Mouse (Mus musculus): Measurements from ENCODE around the gene Trpc4. TPM values are rescaled to one million over a fixed set of nuclear protein-coding genes. Genes with fewer than 3 reads are reported as not detected.
A peak's percentile ranks its signal among the peaks of the same experiment; 100 is the strongest.

Gene Trpc4
- polyA plus RNA-seq, 1 experiment from 2014 or later = 6.8 TPM

DNA sequence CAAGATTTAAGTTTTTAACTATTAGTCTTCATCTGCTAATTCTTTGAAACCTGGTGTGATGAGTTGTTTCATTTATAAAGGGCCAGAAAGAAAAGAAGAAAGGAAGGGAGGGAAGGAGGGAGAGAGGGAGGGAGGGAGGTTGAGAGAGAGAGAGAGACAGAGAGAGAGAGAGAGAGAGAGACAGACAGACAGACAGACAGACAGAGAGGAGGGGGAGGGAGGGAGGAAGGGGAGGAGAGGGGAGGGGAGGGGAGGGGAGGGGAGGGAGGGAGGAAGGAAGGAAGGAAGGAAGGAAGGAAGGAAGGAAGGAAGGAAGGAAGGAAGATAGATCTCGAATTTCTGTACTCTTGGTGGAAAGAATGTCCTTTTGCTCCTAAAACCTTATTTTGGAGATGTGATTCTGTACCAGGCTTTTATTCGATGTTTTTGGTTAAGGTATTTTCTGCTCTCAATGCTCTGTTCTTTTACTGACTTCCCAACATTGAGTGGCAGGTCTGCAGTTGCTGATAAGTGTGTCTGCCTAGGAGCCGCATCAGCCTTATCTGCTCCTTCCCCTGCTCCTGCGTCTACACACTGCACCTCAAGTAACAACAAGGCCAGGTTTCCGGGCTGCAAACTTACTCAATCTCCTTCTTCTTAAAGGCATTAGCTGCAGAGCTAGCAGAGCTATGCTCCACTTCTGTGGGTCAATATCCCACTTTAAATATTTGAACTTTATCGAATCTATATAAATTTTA lies 35.3 kb downstream of the Trpc4 start:
- no peak for ATAC-seq
- no peaks in the 10 kb centered on the region for H3K9me3 ChIP-seq (replicated peaks; ENCODE audit: control insufficient read depth, low read length, poor library complexity, severe bottlenecking)
- no peak overlapping the region for H3K4me3 ChIP-seq (ENCODE audit: low read depth, low read length)
- H3K36me3 ChIP-seq (ENCODE audit: control insufficient read depth, insufficient read depth, low read length) = no peaks in the 10 kb centered on the region
- WGBS = 71% methylated on average over 6 of the region's 6 CpGs
- no peaks in the 10 kb centered on the region for H3K27me3 ChIP-seq (ENCODE audit: control insufficient read depth, insufficient read depth, low read depth, low read length)
- no peak overlapping the region for H3K9ac ChIP-seq (ENCODE audit: low read depth, low read length)
- H3K4me1 ChIP-seq (ENCODE audit: control insufficient read depth, insufficient read depth, low read length) = no peaks in the 10 kb centered on the region
- H3K27ac ChIP-seq (ENCODE audit: low read length) = no peak overlapping the region
- no peak overlapping the region for H3K4me2 ChIP-seq (ENCODE audit: low read length)

DNA sequence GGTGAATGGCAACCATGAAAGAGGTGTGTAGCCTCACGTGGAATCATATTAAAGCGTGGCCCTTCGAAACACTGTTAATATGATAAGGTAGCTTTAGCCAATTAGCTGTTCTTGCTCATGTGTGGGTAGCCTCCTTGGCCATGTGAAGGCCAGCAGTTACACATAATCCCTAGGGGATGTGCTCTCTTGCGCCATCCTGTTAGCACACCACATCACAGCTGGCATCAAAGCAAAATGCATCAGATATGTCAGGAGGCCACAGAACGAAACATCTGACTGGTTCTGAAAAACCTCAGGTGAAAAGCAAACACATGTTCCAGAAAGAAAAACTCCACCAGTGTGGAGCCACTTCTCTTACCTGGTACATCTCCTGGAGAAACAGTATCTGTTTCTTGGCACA lies 45.4 kb downstream of the Trpc4 start:
- Histone ChIP-seq H3K36me3 (ENCODE audit: control insufficient read depth, insufficient read depth, low read length) (no peaks in the 10 kb centered on the region), H3K9me3 (replicated peaks; ENCODE audit: control insufficient read depth, low read length, poor library complexity, severe bottlenecking) (no peaks in the 10 kb centered on the region), H3K4me2 (ENCODE audit: low read length) (no peak overlapping the region), H3K27me3 (ENCODE audit: control insufficient read depth, insufficient read depth, low read depth, low read length) (no peaks in the 10 kb centered on the region), H3K4me1 (ENCODE audit: control insufficient read depth, insufficient read depth, low read length) (no peaks in the 10 kb centered on the region), H3K27ac (ENCODE audit: low read length) (no peak overlapping the region), H3K4me3 (ENCODE audit: low read depth, low read length) (no peak overlapping the region), H3K9ac (ENCODE audit: low read depth, low read length) (no peak overlapping the region)
- 84% methylated on average over 5 of the region's 5 CpGs for whole genome bisulfite sequencing
- no peak for ATAC-seq

DNA sequence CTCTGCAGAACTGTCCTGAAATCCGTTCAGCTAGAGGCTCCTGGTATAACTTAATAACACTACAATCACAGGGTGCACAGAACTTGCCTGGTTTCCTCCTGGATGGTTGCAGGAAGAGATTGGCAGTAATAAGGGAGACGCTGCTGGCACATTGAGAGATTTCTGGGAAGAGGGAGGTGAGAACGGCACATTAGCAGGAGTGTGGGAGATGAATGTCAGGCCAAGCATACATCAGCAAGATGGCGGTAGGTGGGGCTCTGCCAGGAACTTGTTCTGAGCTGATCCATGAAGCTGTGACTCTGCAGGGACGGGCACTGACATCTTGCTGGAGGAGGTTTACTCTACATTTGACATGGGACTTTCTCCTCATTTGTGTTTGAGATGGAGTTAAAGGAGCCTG lies 48.6 kb downstream of the Trpc4 start:
- no peak for ATAC-seq
- WGBS = 85% methylated on average over 5 of the region's 5 CpGs
- H3K4me1 ChIP-seq (ENCODE audit: control insufficient read depth, insufficient read depth, low read length) = no peaks in the 10 kb centered on the region

DNA sequence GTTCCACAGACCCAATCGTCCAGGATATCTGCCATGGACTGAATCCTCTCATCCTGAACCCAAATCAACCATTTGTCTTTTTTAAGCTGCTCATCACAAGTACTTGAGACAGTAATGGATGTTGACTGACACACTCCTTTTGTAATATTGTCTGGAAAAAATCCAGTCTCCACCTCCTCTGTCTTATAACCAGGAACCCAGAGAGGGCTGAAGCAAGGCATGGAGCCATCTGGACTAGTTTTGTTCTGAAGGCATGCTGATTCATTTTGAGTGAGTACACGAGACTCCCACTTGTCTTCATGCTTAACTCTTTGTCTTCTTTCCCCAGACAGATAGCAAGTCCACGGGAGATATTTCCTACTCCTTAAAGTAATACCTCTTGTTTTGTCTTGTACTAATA lies 54.3 kb downstream of the Trpc4 start:
- Histone ChIP-seq H3K4me1 (ENCODE audit: control insufficient read depth, insufficient read depth, low read length) (no peaks in the 10 kb centered on the region), H3K4me2 (ENCODE audit: low read length) (no peak overlapping the region), H3K36me3 (ENCODE audit: control insufficient read depth, insufficient read depth, low read length) (no peaks in the 10 kb centered on the region), H3K9ac (ENCODE audit: low read depth, low read length) (no peak overlapping the region), H3K9me3 (replicated peaks; ENCODE audit: control insufficient read depth, low read length, poor library complexity, severe bottlenecking) (no peaks in the 10 kb centered on the region), H3K4me3 (ENCODE audit: low read depth, low read length) (no peak overlapping the region), H3K27ac (ENCODE audit: low read length) (no peak overlapping the region), H3K27me3 (ENCODE audit: control insufficient read depth, insufficient read depth, low read depth, low read length) (no peaks in the 10 kb centered on the region)
- 71% methylated on average over 3 of the region's 3 CpGs for WGBS
- no peak for ATAC-seq

More for the DNA sequence above, 48.6 kb downstream of the Trpc4 start:
- no peak overlapping the region for H3K4me2 ChIP-seq (ENCODE audit: low read length)
- no peak overlapping the region for H3K9ac ChIP-seq (ENCODE audit: low read depth, low read length)
- no peak overlapping the region for H3K27ac ChIP-seq (ENCODE audit: low read length)
- no peak overlapping the region for H3K4me3 ChIP-seq (ENCODE audit: low read depth, low read length)
- no peaks in the 10 kb centered on the region for H3K36me3 ChIP-seq (ENCODE audit: control insufficient read depth, insufficient read depth, low read length)
- H3K27me3 ChIP-seq (ENCODE audit: control insufficient read depth, insufficient read depth, low read depth, low read length) = no peaks in the 10 kb centered on the region
- H3K9me3 ChIP-seq (replicated peaks; ENCODE audit: control insufficient read depth, low read length, poor library complexity, severe bottlenecking) = no peaks in the 10 kb centered on the region

DNA sequence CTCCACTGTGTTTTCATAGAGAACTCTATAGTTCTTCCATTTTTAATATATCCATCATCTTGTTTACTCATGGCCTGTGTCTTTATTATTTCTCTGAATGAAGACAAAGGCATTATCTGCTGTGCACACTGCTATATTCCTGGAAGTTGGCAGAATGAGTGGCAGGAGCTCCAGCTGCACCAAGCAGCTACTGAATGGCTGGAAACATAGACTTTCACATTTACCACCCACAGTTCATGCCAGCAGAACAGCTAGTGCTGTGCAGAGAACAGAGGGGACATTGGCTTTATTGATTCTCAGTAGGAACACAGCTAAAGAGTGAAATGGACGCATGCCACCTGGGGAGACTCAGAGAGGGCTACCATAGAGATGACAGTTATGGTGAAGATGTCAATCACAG lies 55.6 kb downstream of the Trpc4 start:
- H3K4me3 ChIP-seq (ENCODE audit: low read depth, low read length) = no peak overlapping the region
- H3K9ac ChIP-seq (ENCODE audit: low read depth, low read length) = no peak overlapping the region
- no peak overlapping the region for H3K4me2 ChIP-seq (ENCODE audit: low read length)
- no peaks in the 10 kb centered on the region for H3K9me3 ChIP-seq (replicated peaks; ENCODE audit: control insufficient read depth, low read length, poor library complexity, severe bottlenecking)
- WGBS = 70% methylated on average over 1 of the region's 1 CpGs
- H3K27me3 ChIP-seq (ENCODE audit: control insufficient read depth, insufficient read depth, low read depth, low read length) = no peaks in the 10 kb centered on the region
- ATAC-seq = no peak
- no peaks in the 10 kb centered on the region for H3K4me1 ChIP-seq (ENCODE audit: control insufficient read depth, insufficient read depth, low read length)
- no peak overlapping the region for H3K27ac ChIP-seq (ENCODE audit: low read length)
- no peaks in the 10 kb centered on the region for H3K36me3 ChIP-seq (ENCODE audit: control insufficient read depth, insufficient read depth, low read length)

DNA sequence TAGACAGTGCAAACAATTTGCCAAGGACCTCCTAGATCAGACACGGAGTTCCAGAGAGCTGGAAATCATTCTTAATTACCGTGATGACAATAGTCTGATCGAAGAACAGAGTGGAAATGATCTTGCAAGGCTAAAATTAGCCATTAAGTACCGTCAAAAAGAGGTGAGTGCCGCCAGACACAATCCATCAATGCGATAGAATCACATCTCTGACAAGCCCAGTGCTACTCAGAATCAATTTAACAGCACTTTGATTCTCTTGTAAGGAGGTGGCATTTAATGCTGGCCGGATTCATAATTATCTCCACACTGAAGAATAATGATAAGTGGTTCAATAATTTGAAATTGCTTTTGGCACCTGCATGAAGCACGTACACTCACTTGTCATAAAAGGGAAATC lies 66.7 kb downstream of the Trpc4 start:
- no peak overlapping the region for H3K4me2 ChIP-seq (ENCODE audit: low read length)
- no peak overlapping the region for H3K9ac ChIP-seq (ENCODE audit: low read depth, low read length)
- no peak overlapping the region for H3K27ac ChIP-seq (ENCODE audit: low read length)
- no peaks in the 10 kb centered on the region for H3K4me1 ChIP-seq (ENCODE audit: control insufficient read depth, insufficient read depth, low read length)
- no peak overlapping the region for H3K4me3 ChIP-seq (ENCODE audit: low read depth, low read length)
- no peaks in the 10 kb centered on the region for H3K27me3 ChIP-seq (ENCODE audit: control insufficient read depth, insufficient read depth, low read depth, low read length)
- H3K9me3 ChIP-seq (replicated peaks; ENCODE audit: control insufficient read depth, low read length, poor library complexity, severe bottlenecking) = no peaks in the 10 kb centered on the region
- peak; percentile 72; the same call in 1 of the 2 replicates for ATAC-seq
- WGBS = 69% methylated on average over 8 of the region's 8 CpGs
- no peaks in the 10 kb centered on the region for H3K36me3 ChIP-seq (ENCODE audit: control insufficient read depth, insufficient read depth, low read length)

DNA sequence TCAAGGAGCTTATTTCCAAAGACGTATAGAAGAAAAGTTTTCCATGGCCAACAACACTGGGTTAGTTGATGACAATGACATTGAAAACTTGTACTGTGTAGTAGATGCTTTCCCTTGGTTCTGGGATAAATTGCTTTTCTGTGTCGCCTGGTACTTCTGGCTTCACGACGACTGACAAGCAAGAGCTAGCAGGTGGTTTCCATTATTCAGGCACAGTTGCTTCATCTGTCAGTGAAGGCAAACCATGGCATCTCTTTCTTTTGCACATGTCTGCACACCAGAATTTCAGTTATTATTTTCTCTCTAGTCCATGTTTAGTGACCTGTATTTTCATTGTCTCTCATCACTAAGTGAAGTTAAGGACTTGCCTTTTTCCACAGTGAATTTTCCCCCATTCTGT lies 72.6 kb downstream of the Trpc4 start:
- H3K4me1 ChIP-seq (ENCODE audit: control insufficient read depth, insufficient read depth, low read length) = no peaks in the 10 kb centered on the region
- H3K9me3 ChIP-seq (replicated peaks; ENCODE audit: control insufficient read depth, low read length, poor library complexity, severe bottlenecking) = no peaks in the 10 kb centered on the region
- 66% methylated on average over 4 of the region's 4 CpGs for WGBS
- no peak overlapping the region for H3K27ac ChIP-seq (ENCODE audit: low read length)
- H3K4me2 ChIP-seq (ENCODE audit: low read length) = no peak overlapping the region
- no peaks in the 10 kb centered on the region for H3K36me3 ChIP-seq (ENCODE audit: control insufficient read depth, insufficient read depth, low read length)
- no peak overlapping the region for H3K9ac ChIP-seq (ENCODE audit: low read depth, low read length)
- no peaks in the 10 kb centered on the region for H3K27me3 ChIP-seq (ENCODE audit: control insufficient read depth, insufficient read depth, low read depth, low read length)
- ATAC-seq = no peak
- H3K4me3 ChIP-seq (ENCODE audit: low read depth, low read length) = no peak overlapping the region

DNA sequence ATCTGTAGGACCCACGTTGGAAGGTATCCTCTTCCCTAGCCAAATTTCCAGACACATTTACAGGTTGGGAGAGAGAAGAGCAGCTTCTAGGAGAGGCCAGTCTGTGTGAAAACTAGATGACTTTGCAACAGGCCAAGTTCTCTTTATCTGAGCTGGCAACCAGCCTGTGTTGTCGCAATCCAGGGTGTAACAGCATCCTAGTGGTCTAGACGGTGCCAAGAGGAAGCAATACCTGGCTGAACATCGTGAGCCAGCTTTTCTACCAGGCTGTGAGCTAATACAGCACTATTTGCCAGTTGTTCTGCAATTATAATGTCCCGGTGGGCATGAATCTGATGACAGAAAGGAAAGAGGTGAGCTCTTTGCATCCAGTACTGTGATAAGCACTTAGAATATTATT lies 83.1 kb downstream of the Trpc4 start:
- no peaks in the 10 kb centered on the region for H3K4me1 ChIP-seq (ENCODE audit: control insufficient read depth, insufficient read depth, low read length)
- no peaks in the 10 kb centered on the region for H3K27me3 ChIP-seq (ENCODE audit: control insufficient read depth, insufficient read depth, low read depth, low read length)
- no peak for ATAC-seq
- no peak overlapping the region for H3K9ac ChIP-seq (ENCODE audit: low read depth, low read length)
- no peaks in the 10 kb centered on the region for H3K36me3 ChIP-seq (ENCODE audit: control insufficient read depth, insufficient read depth, low read length)
- H3K4me3 ChIP-seq (ENCODE audit: low read depth, low read length) = no peak overlapping the region
- H3K27ac ChIP-seq (ENCODE audit: low read length) = no peak overlapping the region
- WGBS = 78% methylated on average over 5 of the region's 5 CpGs
- no peak overlapping the region for H3K4me2 ChIP-seq (ENCODE audit: low read length)
- no peaks in the 10 kb centered on the region; the same call in 1 of the 2 replicates for H3K9me3 ChIP-seq (replicated peaks; ENCODE audit: control insufficient read depth, low read length, poor library complexity, severe bottlenecking)

DNA sequence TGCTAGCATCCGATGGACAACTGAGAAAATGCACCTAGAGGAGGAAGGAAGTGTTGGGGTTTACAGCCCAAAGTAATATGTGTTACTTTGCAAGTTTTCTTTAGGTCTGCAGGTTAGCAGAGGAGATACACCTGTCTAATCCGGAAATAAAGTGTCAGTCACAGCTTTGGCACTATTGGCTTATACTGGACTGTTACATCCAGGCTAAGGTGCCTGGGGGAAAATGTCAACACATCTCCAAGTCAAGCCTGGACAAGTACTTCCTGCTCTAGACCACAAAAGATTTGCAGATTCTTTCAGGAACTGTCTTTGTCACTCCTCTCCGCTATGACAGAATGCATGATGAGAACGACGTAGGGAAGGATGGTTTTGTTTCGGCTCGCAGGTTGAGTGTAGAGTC lies 83.6 kb downstream of the Trpc4 start:
- no peak overlapping the region for H3K9ac ChIP-seq (ENCODE audit: low read depth, low read length)
- no peaks in the 10 kb centered on the region; the same call in 1 of the 2 replicates for H3K9me3 ChIP-seq (replicated peaks; ENCODE audit: control insufficient read depth, low read length, poor library complexity, severe bottlenecking)
- H3K4me3 ChIP-seq (ENCODE audit: low read depth, low read length) = no peak overlapping the region
- no peak for ATAC-seq
- no peaks in the 10 kb centered on the region for H3K4me1 ChIP-seq (ENCODE audit: control insufficient read depth, insufficient read depth, low read length)
- 93% methylated on average over 7 of the region's 7 CpGs for WGBS
- H3K27me3 ChIP-seq (ENCODE audit: control insufficient read depth, insufficient read depth, low read depth, low read length) = no peaks in the 10 kb centered on the region
- no peak overlapping the region for H3K27ac ChIP-seq (ENCODE audit: low read length)
- no peak overlapping the region for H3K4me2 ChIP-seq (ENCODE audit: low read length)
- no peaks in the 10 kb centered on the region for H3K36me3 ChIP-seq (ENCODE audit: control insufficient read depth, insufficient read depth, low read length)

All from midbrain, embryonic 16.5 days (tissue).